ENCODE assay signal across 10 mouse cellular contexts in the genomic region with DNA sequence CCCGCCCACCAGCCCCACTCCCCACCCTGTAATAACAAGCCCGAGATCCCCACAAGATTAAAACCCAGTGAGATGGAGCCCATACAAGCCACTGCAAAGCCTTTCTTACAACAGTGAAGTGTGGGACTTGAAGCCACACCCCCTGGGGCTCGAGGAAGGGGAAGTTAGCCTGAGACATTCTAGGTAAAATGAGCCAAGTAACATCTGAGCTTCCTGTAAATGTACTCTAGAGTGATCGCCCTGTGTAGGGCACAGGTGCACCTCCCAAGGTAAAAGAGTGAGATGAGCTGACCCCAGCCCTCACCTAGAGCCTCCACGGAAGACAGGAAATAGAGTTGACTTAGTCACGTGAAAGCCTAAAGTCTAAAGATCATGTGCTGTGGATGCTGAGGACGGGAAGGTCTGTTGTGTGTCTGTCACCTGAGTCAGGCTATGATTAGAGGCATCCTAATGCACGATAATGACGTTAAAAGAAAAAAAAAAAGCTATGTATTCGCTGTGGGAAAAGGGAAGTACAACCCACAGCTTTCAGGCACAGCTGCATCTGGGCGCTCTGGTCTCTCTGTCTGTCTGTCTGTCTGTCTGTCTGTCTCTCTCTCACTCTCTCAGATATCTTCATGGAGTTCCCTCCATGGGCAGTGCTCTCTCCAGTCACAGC. TPM values are rescaled to one million over a fixed set of nuclear protein-coding genes. Genes with fewer than 3 reads are reported as not detected.
A peak's percentile ranks its signal among the peaks of the same experiment; 100 is the strongest.
DNase-seq lines count a peak whose midpoint lies in the region; ATAC-seq and TF ChIP-seq lines count a peak whose summit lies in the region.
"Had no signal": no experiment of that assay in that cellular context is flagged by ENCODE, and none has a peak within 500 bp of the region (broad histone marks: within the 10 kb centered on the region; RNA-seq: fewer than 3 reads in every experiment).

No protein-coding gene starts in this region.

- TF ChIP-seq CTCF in MEL (IDR thresholded peaks at IDR 0.05 in 2 of 3, conservative IDR thresholded peaks at IDR 0.05 in 1 of 3; ENCODE audit: control insufficient read depth in 1 of 3, insufficient read depth in 1 of 3, low read depth in 2 of 3, low read length in 3 of 3, poor library complexity in 1 of 3, severe bottlenecking in 1 of 3): no peak
- no peak for TF ChIP-seq CTCF in liver, adult 2 months (IDR thresholded peaks at IDR 0.05; ENCODE audit: low read depth, low read length)

- WGBS in heart, embryonic 13.5 days: 64% methylated on average over 11 of the region's 11 CpGs
- 35% methylated on average over 11 of the region's 11 CpGs for WGBS in liver, adult 2 months

- TF ChIP-seq POLR2A in MEL (IDR thresholded peaks at IDR 0.05; ENCODE audit: control insufficient read depth in 1 of 2, insufficient read depth in 1 of 2, low read depth in 1 of 2, low read length in 2 of 2, poor library complexity in 1 of 2): peak in 1 of 2 experiments; percentile 15; a peak in 1 of 4 replicates
- TF ChIP-seq POLR2A in liver, adult 2 months (IDR thresholded peaks at IDR 0.05; ENCODE audit: extremely low read depth, insufficient read depth, low read length): no peak

- peak overlapping the region; percentile 32; the same call in 1 of the 2 replicates for H3K27ac ChIP-seq in heart, embryonic 13.5 days (replicated peaks)
- H3K27ac ChIP-seq in MEL (ENCODE audit: control insufficient read depth, low read depth, low read length): peak overlapping the region; percentile 91
- H3K27ac ChIP-seq in liver, adult 2 months (replicated peaks; ENCODE audit: insufficient read depth, low read depth, low read length): peak overlapping the region; percentile 18; the same call in 1 of the 2 replicates
- H3K27ac ChIP-seq: neural tube, embryonic 15.5 days had no signal

- H3K4me1 ChIP-seq in heart, embryonic 13.5 days: peaks cover 77% of the 10 kb centered on the region
- peaks cover 13 to 64% of the 10 kb centered on the region in 2 experiments for H3K4me1 ChIP-seq in MEL (ENCODE audit: control insufficient read depth in 1 of 2, insufficient read depth in 2 of 2, low read length in 2 of 2)
- peaks cover 39% of the 10 kb centered on the region for H3K4me1 ChIP-seq in liver, adult 2 months (ENCODE audit: control insufficient read depth, insufficient read depth, low read length)

- H3K36me3 ChIP-seq in heart, embryonic 13.5 days: peaks cover 4% of the 10 kb centered on the region; the same call in 1 of the 2 replicates
- H3K36me3 ChIP-seq in MEL (ENCODE audit: control insufficient read depth in 1 of 2, insufficient read depth in 2 of 2, low read length in 2 of 2): peaks cover 0 to 57% of the 10 kb centered on the region in 2 experiments; a peak in 2 of 4 replicates
- no peaks in the 10 kb centered on the region for H3K36me3 ChIP-seq in liver, adult 2 months (ENCODE audit: control insufficient read depth, insufficient read depth, low read length)
- H3K36me3 ChIP-seq in splenic B cell, adult 2 months (ENCODE audit: control insufficient read depth, insufficient read depth, low read length, poor library complexity, severe bottlenecking): no peaks in the 10 kb centered on the region
- H3K36me3 ChIP-seq: lung, embryonic 15.5 days; neural tube, embryonic 15.5 days had no signal

- TF ChIP-seq EP300 in MEL (IDR thresholded peaks at IDR 0.05; ENCODE audit: low read depth in 1 of 2, low read length in 2 of 2): peak; percentile 24 to 32; a peak in 1 of 4 replicates

- no peak for TF ChIP-seq RAD21 in MEL (IDR thresholded peaks at IDR 0.05; ENCODE audit: low read depth, low read length)

- H3K9ac ChIP-seq in heart, embryonic 13.5 days: no peak overlapping the region
- peak overlapping the region; percentile 54 for H3K9ac ChIP-seq in MEL (ENCODE audit: control insufficient read depth, low read depth, low read length, poor library complexity, severe bottlenecking)
- no peak overlapping the region for H3K9ac ChIP-seq in liver, adult 2 months (ENCODE audit: low read depth, low read length)
- H3K9ac ChIP-seq: lung, embryonic 15.5 days; neural tube, embryonic 15.5 days had no signal

- no peaks in the 10 kb centered on the region for H3K27me3 ChIP-seq in heart, embryonic 13.5 days (replicated peaks)
- H3K27me3 ChIP-seq in MEL (ENCODE audit: control insufficient read depth in 1 of 2, insufficient read depth in 2 of 2, low read length in 2 of 2): no peaks in the 10 kb centered on the region
- H3K27me3 ChIP-seq in liver, adult 2 months (ENCODE audit: control insufficient read depth, insufficient read depth, low read length): no peaks in the 10 kb centered on the region
- H3K27me3 ChIP-seq in splenic B cell, adult 2 months (ENCODE audit: control insufficient read depth, insufficient read depth, low read length, poor library complexity, severe bottlenecking): no peaks in the 10 kb centered on the region
- H3K27me3 ChIP-seq: lung, embryonic 15.5 days; neural tube, embryonic 15.5 days had no signal

- no peak for DNase-seq in heart, adult 18-20 months
- DNase-seq in MEL (ENCODE audit: low read depth, low spot score): peak; percentile 95
- peak; percentile 64 for DNase-seq in liver, adult 2 months (ENCODE audit: extremely low read depth, low read depth, low spot score)
- DNase-seq in splenic B cell, adult 2 months (ENCODE audit: low read depth, low spot score): peak; percentile 90
- DNase-seq in kidney, postnatal 25 days: no peak
- no peak for DNase-seq in adrenal gland, postnatal 10 days
- DNase-seq in left cerebral cortex, adult 11 months (ENCODE audit: low spot score): no peak

- H3K79me2 ChIP-seq in MEL (ENCODE audit: control insufficient read depth, insufficient read depth, low read length, poor library complexity): peaks cover 74% of the 10 kb centered on the region
- peaks cover 53% of the 10 kb centered on the region for H3K79me2 ChIP-seq in liver, adult 2 months (ENCODE audit: control insufficient read depth, insufficient read depth, low read length)

- no peak overlapping the region for H3K4me3 ChIP-seq in heart, embryonic 13.5 days
- H3K4me3 ChIP-seq in MEL (ENCODE audit: control insufficient read depth in 1 of 2, insufficient read depth in 1 of 2, low read depth in 2 of 2, low read length in 2 of 2): peak overlapping the region in 1 of 2 experiments; percentile 10; a peak in 1 of 4 replicates
- no peak overlapping the region for H3K4me3 ChIP-seq in liver, adult 2 months (ENCODE audit: insufficient read depth, low read depth, low read length)
- H3K4me3 ChIP-seq: lung, embryonic 15.5 days; neural tube, embryonic 15.5 days had no signal

- no peak for ATAC-seq in heart, embryonic 13.5 days (ENCODE audit: extremely low read depth, insufficient number of reproducible peaks, low FRiP score, low TSS enrichment)

- H3K4me2 ChIP-seq in heart, embryonic 13.5 days: no peak overlapping the region
- H3K4me2 ChIP-seq: lung, embryonic 15.5 days; neural tube, embryonic 15.5 days had no signal

- no peaks in the 10 kb centered on the region for H3K9me3 ChIP-seq in heart, embryonic 13.5 days
- H3K9me3 ChIP-seq in MEL (replicated peaks; ENCODE audit: insufficient read depth, low read length): no peaks in the 10 kb centered on the region
- H3K9me3 ChIP-seq: lung, embryonic 15.5 days; neural tube, embryonic 15.5 days had no signal

RNA-seq across cellular contexts. Expression of gene Tpst2, which starts 10.6 kb away (rescaled TPM):
- 36.8 and 37.5 TPM in 2 replicates for polyA plus RNA-seq in heart, embryonic 13.5 days (2015; fragmentation: Nextera tagmentation; extraction: Ambion mirVana)
- 10 to 100 TPM; 47.1 to 50.0 TPM for total RNA-seq in heart, adult 18-20 months (2021)
- 63.1 and 86.1 TPM in 2 replicates for total RNA-seq in MEL (2012; rRNA removed)
- 10 to 100 TPM in 1 of 2 experiments, not detected in 1; 57.8 TPM for polyA plus RNA-seq in MEL (2012; ENCODE audit: insufficient read depth in 1 of 2, insufficient read length in 2 of 2, low read depth in 1 of 2, low replicate concordance in 2 of 2, missing spikeins in 1 of 2)
- total RNA-seq in liver, adult 2 months (2014; rRNA removed): 27.7 and 38.9 TPM in 2 replicates
- 30.2 and 35.7 TPM in 2 replicates for polyA plus RNA-seq in liver, adult 2 months (2012; rRNA removed)
- 100 to 1,000 TPM; 116 to 169 TPM for total RNA-seq in adrenal gland, postnatal 10 days (2021)

RNA-seq across cellular contexts. Expression of gene Crybb1, which starts 31.5 kb away (rescaled TPM):
- polyA plus RNA-seq in heart, embryonic 13.5 days (2015; fragmentation: Nextera tagmentation; extraction: Ambion mirVana): 1.2 and 2.2 TPM in 2 replicates
- total RNA-seq in heart, adult 18-20 months (2021): 1 to 10 TPM; 2.0 to 3.1 TPM
- 0.27 TPM in 1 of 2 replicates, not detected in the other for total RNA-seq in MEL (2012; rRNA removed)
- polyA plus RNA-seq in MEL (2012; ENCODE audit: insufficient read depth in 1 of 2, insufficient read length in 2 of 2, low read depth in 1 of 2, low replicate concordance in 2 of 2, missing spikeins in 1 of 2): under 1 TPM in 1 of 2 experiments, not detected in 1; 0.24 TPM
- total RNA-seq in liver, adult 2 months (2014; rRNA removed): not detected in 2 replicates
- not detected in 2 replicates for polyA plus RNA-seq in liver, adult 2 months (2012; rRNA removed)
- total RNA-seq in adrenal gland, postnatal 10 days (2021): 1 to 10 TPM; 1.4 to 2.2 TPM

RNA-seq across cellular contexts. Expression of gene Cryba4, which starts 34.8 kb away (rescaled TPM):
- polyA plus RNA-seq in heart, embryonic 13.5 days (2015; fragmentation: Nextera tagmentation; extraction: Ambion mirVana): 1.6 and 1.9 TPM in 2 replicates
- 1 to 10 TPM; 5.7 to 6.6 TPM for total RNA-seq in heart, adult 18-20 months (2021)
- total RNA-seq in MEL (2012; rRNA removed): 0.29 and 0.39 TPM in 2 replicates
- polyA plus RNA-seq in MEL (2012; ENCODE audit: insufficient read depth in 1 of 2, insufficient read length in 2 of 2, low read depth in 1 of 2, low replicate concordance in 2 of 2, missing spikeins in 1 of 2): under 1 TPM in 1 of 2 experiments, not detected in 1; 0.77 TPM
- 0.27 and 0.37 TPM in 2 replicates for total RNA-seq in liver, adult 2 months (2014; rRNA removed)
- polyA plus RNA-seq in liver, adult 2 months (2012; rRNA removed): 0.17 and 0.52 TPM in 2 replicates
- 10 to 100 TPM in 1 of 2 experiments, 1 to 10 TPM in 1; 7.9 to 17.4 TPM for total RNA-seq in adrenal gland, postnatal 10 days (2021)

RNA-seq across cellular contexts. Expression of gene Tfip11, which starts 39.0 kb away (rescaled TPM):
- polyA plus RNA-seq in heart, embryonic 13.5 days (2015; fragmentation: Nextera tagmentation; extraction: Ambion mirVana): 17.8 and 19.4 TPM in 2 replicates
- 10 to 100 TPM; 20.5 to 20.8 TPM for total RNA-seq in heart, adult 18-20 months (2021)
- 30.3 and 34.6 TPM in 2 replicates for total RNA-seq in MEL (2012; rRNA removed)
- polyA plus RNA-seq in MEL (2012; ENCODE audit: insufficient read depth in 1 of 2, insufficient read length in 2 of 2, low read depth in 1 of 2, low replicate concordance in 2 of 2, missing spikeins in 1 of 2): 10 to 100 TPM in 1 of 2 experiments, not detected in 1; 44.7 TPM
- 7.7 and 9.7 TPM in 2 replicates for total RNA-seq in liver, adult 2 months (2014; rRNA removed)
- 18.6 and 19.1 TPM in 2 replicates for polyA plus RNA-seq in liver, adult 2 months (2012; rRNA removed)
- 10 to 100 TPM; 28.4 to 32.3 TPM for total RNA-seq in adrenal gland, postnatal 10 days (2021)

RNA-seq across cellular contexts. Expression of gene Srrd, which starts 55.7 kb away (rescaled TPM):
- 24.0 and 25.8 TPM in 2 replicates for polyA plus RNA-seq in heart, embryonic 13.5 days (2015; fragmentation: Nextera tagmentation; extraction: Ambion mirVana)
- total RNA-seq in heart, adult 18-20 months (2021): 10 to 100 TPM in 1 of 2 experiments, 1 to 10 TPM in 1; 6.8 to 10.0 TPM
- 29.4 and 36.5 TPM in 2 replicates for total RNA-seq in MEL (2012; rRNA removed)
- polyA plus RNA-seq in MEL (2012; ENCODE audit: insufficient read depth in 1 of 2, insufficient read length in 2 of 2, low read depth in 1 of 2, low replicate concordance in 2 of 2, missing spikeins in 1 of 2): 10 to 100 TPM in 1 of 2 experiments, not detected in 1; 49.3 TPM
- total RNA-seq in liver, adult 2 months (2014; rRNA removed): 12.3 and 19.3 TPM in 2 replicates
- polyA plus RNA-seq in liver, adult 2 months (2012; rRNA removed): 26.3 and 30.0 TPM in 2 replicates
- total RNA-seq in adrenal gland, postnatal 10 days (2021): 10 to 100 TPM; 15.7 to 25.8 TPM

Comparison
In these comparisons a context has a peak if more than half of its experiments do, and no peak if none do; other contexts are left out.
1. H3K27ac ChIP-seq: peak in every context shown above with its lines; median percentile 91 in MEL; 32 in heart, embryonic 13.5 days; 18 in liver, adult 2 months.
2. DNase-seq: peak in MEL (single experiment), liver, adult 2 months (single experiment) and splenic B cell, adult 2 months (single experiment); none in heart, adult 18-20 months (0 of 2), kidney, postnatal 25 days (0 of 2), adrenal gland, postnatal 10 days (single experiment) and left cerebral cortex, adult 11 months (single experiment).